Mouse (Mus musculus): ENCODE results near the gene Tlx3. TPM values are rescaled to one million over a fixed set of nuclear protein-coding genes. Genes with fewer than 3 reads are reported as not detected.

Tlx3 gene
- not detected in 2 replicates for polyA plus RNA-seq (2012; rRNA removed)

GRCm38 (mm10) chr11:33203383-33204328 is at the start of gene Tlx3:
Tlx3 (minus strand) TSS chr11:33203589.

GRCm38 (mm10) chr11:33162998-33163506 is 40.3 kb downstream of the Tlx3 start, which contains the start of gene Npm1:
Npm1 (minus strand) TSS chr11:33163206.

Other genes with a start within 250 kb of the Tlx3 start
- gene Fgf18, start 56.2 kb downstream of the Tlx3 start, polyA plus RNA-seq (2012; rRNA removed) = 0.03 and 0.19 TPM in 2 replicates
- 863 and 867 TPM in 2 replicates for gene Npm1, start 40.4 kb downstream of the Tlx3 start, polyA plus RNA-seq (2012; rRNA removed)
- gene Gm12117, start 73.1 kb upstream of the Tlx3 start, polyA plus RNA-seq (2012; rRNA removed) = 0.03 TPM in 1 of 2 replicates, not detected in the other